Mouse (Mus musculus): ENCODE measurements around the gene Trap1a.
"Not testable (repeated sequence)": the region's sequence is repeated elsewhere in the genome, so short reads cannot be mapped to it uniquely, and the experiment has no call there.

Trap1a gene

GRCm38 (mm10) chrX:139333263-139333994, at the start of gene Trap1a:
Trap1a (plus strand) TSS chrX:139333683.
- no peak for DNase-seq (ENCODE audit: low read depth, low spot score)

GRCm38 (mm10) chrX:139293114-139293513, 40.4 kb upstream of the Trap1a start:
- no peak for DNase-seq (ENCODE audit: low read depth, low spot score)

GRCm38 (mm10) chrX:139295325-139295724, 38.2 kb upstream of the Trap1a start:
- no peak for DNase-seq (ENCODE audit: low read depth, low spot score)

GRCm38 (mm10) chrX:139317356-139317755, 16.1 kb upstream of the Trap1a start:
- not testable (repeated sequence) for DNase-seq (ENCODE audit: low read depth, low spot score)

GRCm38 (mm10) chrX:139332583-139332982, 900 bp upstream of the Trap1a start:
- no peak for DNase-seq (ENCODE audit: low read depth, low spot score)

- no peak for DNase-seq (ENCODE audit: low read depth, low spot score)
Measured at GRCm38 (mm10) chrX:139334504-139335418, 1.3 kb downstream of the Trap1a start.

GRCm38 (mm10) chrX:139335419-139336074, 2.1 kb downstream of the Trap1a start:
- DNase-seq (ENCODE audit: low read depth, low spot score) = no peak

GRCm38 (mm10) chrX:139339553-139339952, 6.1 kb downstream of the Trap1a start:
- no peak for DNase-seq (ENCODE audit: low read depth, low spot score)

GRCm38 (mm10) chrX:139341185-139341584, 7.7 kb downstream of the Trap1a start:
- DNase-seq (ENCODE audit: low read depth, low spot score) = no peak

GRCm38 (mm10) chrX:139352192-139352772, 18.8 kb downstream of the Trap1a start:
- DNase-seq (ENCODE audit: low read depth, low spot score) = no peak

GRCm38 (mm10) chrX:139357639-139358260, 24.3 kb downstream of the Trap1a start:
- DNase-seq (ENCODE audit: low read depth, low spot score) = no peak

- DNase-seq (ENCODE audit: low read depth, low spot score) = no peak
Measured at GRCm38 (mm10) chrX:139358361-139358760, 24.9 kb downstream of the Trap1a start.

- no peak for DNase-seq (ENCODE audit: low read depth, low spot score)
Measured at GRCm38 (mm10) chrX:139366837-139367528, 33.5 kb downstream of the Trap1a start.

GRCm38 (mm10) chrX:139367529-139367908, 34.0 kb downstream of the Trap1a start:
- no peak for DNase-seq (ENCODE audit: low read depth, low spot score)

- no peak for DNase-seq (ENCODE audit: low read depth, low spot score)
Measured at GRCm38 (mm10) chrX:139369122-139369521, 35.6 kb downstream of the Trap1a start.

GRCm38 (mm10) chrX:139372665-139373064, 39.2 kb downstream of the Trap1a start:
- peak; percentile 8 for DNase-seq (ENCODE audit: low read depth, low spot score)

All from mesoderm, embryonic 11.5 days (tissue).